Mouse (Mus musculus) heart, embryonic 10.5 days (tissue): ENCODE measurements around the gene Fgfr4. TPM values are rescaled to one million over a fixed set of nuclear protein-coding genes. Genes with fewer than 3 reads are reported as not detected.
A peak's percentile ranks its signal among the peaks of the same experiment; 100 is the strongest.

Experiments used
- DNase-seq: peaks from one replicate; pipeline ENCODE4 v3.0.0-alpha.2; 2017; ENCODE audit warnings: low spot score
- H3K27ac ChIP-seq: fragments of 300-500 bp; sonication (generic); 2 replicates; pipeline ENCODE4 v1.5.1; 2016; ENCODE audit warnings: mild to moderate bottlenecking
- H3K27me3 ChIP-seq: fragments of 300-500 bp; sonication (generic); 2 replicates; pipeline ENCODE4 v1.6.1; 2016; ENCODE audit warnings: mild to moderate bottlenecking; ENCODE audit not compliant: poor library complexity, insufficient read depth, severe bottlenecking
- H3K36me3 ChIP-seq: fragments of 300-500 bp; sonication (generic); 2 replicates; pipeline ENCODE4 v1.6.1; 2016; ENCODE audit warnings: mild to moderate bottlenecking, moderate library complexity
- H3K4me1 ChIP-seq: fragments of 300-500 bp; sonication (generic); 2 replicates; pipeline ENCODE4 v1.6.1; 2016; ENCODE audit warnings: mild to moderate bottlenecking
- H3K4me3 ChIP-seq: fragments of 300-500 bp; sonication (generic); 2 replicates; pipeline ENCODE4 v1.5.1; 2016; ENCODE audit warnings: mild to moderate bottlenecking, moderate library complexity
- H3K9me3 ChIP-seq: fragments of 300-500 bp; sonication (generic); 2 replicates; pipeline ENCODE4 v1.6.1; 2016; ENCODE audit warnings: mild to moderate bottlenecking, moderate library complexity
- WGBS: fragments of 180-500 bp; shearing (Covaris S2); methylation state at CpG from one replicate; pipeline ENCODE4 v1.1.7; 2016; 5-methylcytosine and 5-hydroxymethylcytosine counted together
- polyA plus RNA-seq: library from polyadenylated mRNA; unstranded; fragments of >200 nt; fragmentation: Nextera tagmentation; extraction: Ambion mirVana; gene quantifications from 2 replicates; pipeline ENCODE4 v1.2.1, GENCODE M21; 2016

Gene Fgfr4
- polyA plus RNA-seq, 1 experiment from 2014 or later, result 3.5 TPM

DNA sequence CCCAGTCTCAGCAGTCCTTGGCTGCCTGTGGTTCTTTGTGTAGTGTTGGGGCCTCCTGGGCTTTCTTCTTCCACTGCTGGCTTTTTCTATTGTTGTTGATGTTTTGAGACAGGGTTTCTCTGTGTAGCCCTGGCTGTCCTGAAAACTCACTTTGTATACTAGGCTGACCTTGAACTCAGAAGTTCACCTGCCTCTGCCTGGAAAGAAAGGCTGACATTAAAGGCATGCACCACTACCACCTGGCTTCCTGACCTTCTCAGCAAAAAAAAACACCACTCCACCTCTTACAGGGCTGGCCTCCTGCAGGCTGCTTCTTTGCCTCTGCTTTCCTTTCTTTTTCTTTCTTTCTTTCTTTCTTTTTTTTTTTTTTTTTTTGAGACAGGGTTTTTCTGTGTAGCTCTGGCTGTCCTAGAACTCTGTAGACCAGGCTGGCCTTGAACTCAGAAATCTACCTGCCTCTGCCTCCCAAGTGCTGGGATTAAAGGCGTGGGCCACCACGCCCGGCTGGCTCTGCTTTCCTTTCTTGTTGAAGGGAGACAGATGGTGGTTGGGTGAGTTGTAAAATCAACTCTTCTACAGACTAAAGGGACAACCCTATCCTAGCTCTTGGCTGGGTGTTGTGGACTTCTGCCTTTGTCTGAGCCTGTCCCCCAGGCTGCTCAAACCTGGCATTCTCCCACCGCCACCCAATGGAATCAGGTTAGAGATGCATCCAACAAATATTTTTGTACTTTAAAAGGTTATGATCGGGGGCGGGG is 53.2 kb downstream of the Fgfr4 start:
- DNase-seq, result no peak

DNA sequence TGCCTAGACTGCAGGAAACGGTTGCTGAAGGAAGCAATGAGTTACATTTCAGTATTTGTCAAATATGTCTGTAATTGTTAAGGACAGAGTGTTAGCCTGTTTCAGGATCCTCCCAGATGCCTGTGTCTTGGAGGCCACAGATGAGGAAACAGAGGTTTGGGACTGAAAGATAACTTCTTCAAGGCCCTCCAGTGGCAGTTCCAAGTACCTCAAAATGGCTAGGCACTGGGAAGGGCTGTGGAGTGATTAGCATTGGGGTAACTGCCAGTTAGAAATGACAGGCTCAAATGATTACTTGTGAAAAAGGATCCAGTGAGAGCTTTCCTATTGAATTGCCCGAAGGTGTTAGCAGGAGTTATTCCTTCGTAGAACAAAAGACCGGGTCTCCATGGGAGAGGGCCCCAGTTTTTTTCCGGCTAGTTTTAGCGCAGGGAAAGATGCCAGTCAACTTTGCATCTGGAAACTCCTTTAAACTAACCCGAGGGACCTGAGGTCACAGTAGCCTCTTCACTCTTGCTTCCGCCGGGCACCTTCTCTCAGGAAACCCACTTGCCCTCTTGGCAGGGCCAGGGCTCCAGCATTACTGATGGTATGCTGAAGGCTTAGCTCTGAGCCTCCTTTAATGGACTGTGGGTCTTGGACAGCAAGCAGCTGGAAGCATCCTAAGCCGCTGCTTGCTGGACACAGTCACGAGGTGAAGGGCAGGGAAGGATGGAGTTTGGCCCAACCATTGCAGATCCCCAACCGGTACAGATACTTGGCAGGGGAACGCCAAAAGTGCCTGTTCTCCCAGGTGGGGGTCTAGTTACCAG is 56.6 kb downstream of the Fgfr4 start:
- Histone ChIP-seq H3K27me3 (no peaks in the 10 kb centered on the region), H3K9me3 (no peaks in the 10 kb centered on the region), H3K4me1 (peaks cover 30% of the 10 kb centered on the region), H3K36me3 (peaks cover 9% of the 10 kb centered on the region), H3K27ac (peak overlapping the region; percentile 100; the same call in 1 of the 2 replicates), H3K4me3 (no peak overlapping the region)
- no peak for DNase-seq
- WGBS, result 67% methylated on average over 13 of the region's 13 CpGs

More for the DNA sequence above, 53.2 kb downstream of the Fgfr4 start:
- Histone ChIP-seq H3K4me1 (peaks cover 13% of the 10 kb centered on the region), H3K9me3 (no peaks in the 10 kb centered on the region), H3K27ac (no peak overlapping the region), H3K27me3 (no peaks in the 10 kb centered on the region), H3K4me3 (no peak overlapping the region), H3K36me3 (no peaks in the 10 kb centered on the region)
- 88% methylated on average over 6 of the region's 6 CpGs for WGBS

DNA sequence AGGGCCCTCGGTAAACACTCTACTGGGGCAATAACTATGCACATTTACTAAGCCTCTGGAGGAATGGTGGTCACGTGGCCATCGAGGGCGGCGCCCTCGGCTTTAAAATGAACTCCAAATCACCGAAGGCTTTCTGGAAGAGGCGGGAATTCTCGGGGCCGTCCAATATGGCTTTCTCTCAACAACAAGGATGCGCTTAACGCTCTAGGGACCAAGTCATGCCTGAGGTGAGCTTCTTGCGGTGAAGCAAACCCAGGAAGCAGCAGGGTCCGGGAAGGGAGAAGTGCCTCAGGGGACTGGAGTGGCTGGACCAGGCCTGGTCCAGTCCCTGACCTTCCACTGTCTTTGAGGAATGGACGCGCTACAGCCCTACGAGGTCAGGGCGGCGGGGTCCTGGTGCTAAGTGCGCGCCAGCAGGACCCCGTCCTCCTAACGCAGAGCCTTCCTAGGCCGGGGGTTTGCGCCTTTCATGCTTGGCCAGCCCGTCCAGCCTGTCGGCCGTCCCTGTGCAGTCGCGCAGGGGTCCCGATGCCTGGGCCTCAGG is 57.3 kb downstream of the Fgfr4 start, which contains the start of gene Nsd1:
Gene Nsd1 (plus strand): TSS at position 134 of the 544 bp plus-strand sequence.
- Histone ChIP-seq H3K27me3 (no peaks in the 10 kb centered on the region), H3K4me1 (peaks cover 37% of the 10 kb centered on the region), H3K27ac (peak within 1 kb of the TSS; percentile 100), H3K36me3 (peaks cover 16% of the 10 kb centered on the region), H3K4me3 (peak within 1 kb of the TSS; percentile 91), H3K9me3 (no peaks in the 10 kb centered on the region)
- WGBS, result 16% methylated on average over 31 of the region's 31 CpGs
- DNase-seq, result no peak

DNA sequence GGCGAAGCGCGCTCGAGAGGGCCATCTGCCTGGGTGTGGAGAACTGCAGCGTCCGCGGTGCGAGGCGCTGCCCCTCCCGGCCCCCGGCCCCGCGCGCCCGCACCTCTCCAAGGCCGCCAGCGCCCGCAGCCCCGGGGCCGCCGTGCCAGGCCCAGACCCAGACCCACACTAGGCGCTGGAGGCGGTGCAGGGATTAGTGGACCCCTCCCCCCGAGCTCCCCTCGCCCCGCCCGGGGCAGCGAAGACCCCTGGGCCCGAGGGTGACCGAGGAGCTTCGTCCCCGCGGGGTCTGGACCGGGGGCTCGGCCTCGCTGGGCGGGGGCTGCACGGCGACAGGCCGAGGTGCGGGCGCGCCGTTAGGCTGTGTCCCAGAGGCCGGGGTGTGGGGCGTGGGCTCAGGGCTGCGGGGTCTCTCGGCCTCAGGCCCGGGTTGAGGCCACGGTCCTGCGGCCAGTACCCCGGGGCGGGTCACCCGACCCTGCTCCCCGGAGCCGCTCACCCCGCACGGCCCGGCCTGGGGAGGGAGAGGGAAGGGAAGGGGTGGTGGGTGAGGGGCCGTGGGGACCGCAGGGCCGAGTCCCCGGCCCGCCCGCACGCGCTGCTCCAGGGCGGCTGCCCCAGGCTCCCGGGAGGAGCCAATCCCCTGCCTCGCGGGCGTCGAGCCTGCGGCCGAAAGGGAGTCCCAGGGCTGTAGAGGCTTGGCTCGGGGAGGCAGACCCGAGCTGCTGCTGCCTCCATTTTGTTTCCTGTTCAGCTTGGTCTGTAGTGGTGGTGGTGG is 57.9 kb downstream of the Fgfr4 start:
- H3K36me3 ChIP-seq, result peaks cover 17% of the 10 kb centered on the region
- WGBS, result under 1% methylated on average over 71 of the region's 77 CpGs
- H3K4me1 ChIP-seq, result peaks cover 40% of the 10 kb centered on the region
- no peaks in the 10 kb centered on the region for H3K27me3 ChIP-seq
- DNase-seq, result peak; percentile 91
- H3K9me3 ChIP-seq, result no peaks in the 10 kb centered on the region
- peak overlapping the region; percentile 100 for H3K27ac ChIP-seq
- H3K4me3 ChIP-seq, result peak overlapping the region; percentile 91

DNA sequence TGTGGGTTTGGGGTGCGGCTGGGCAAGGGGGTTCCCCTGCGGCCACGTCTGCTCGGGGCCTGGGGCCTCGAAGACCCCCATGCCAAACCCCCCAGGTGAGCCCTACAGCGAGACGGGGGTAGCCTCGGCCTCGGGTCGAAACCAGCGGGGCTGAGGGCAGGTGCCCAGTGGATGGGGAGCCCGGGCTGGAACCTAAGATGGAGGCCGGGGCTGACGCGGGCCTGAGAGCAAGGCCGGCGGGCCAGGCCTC is 58.5 kb downstream of the Fgfr4 start:
- no peaks in the 10 kb centered on the region for H3K27me3 ChIP-seq
- H3K4me1 ChIP-seq, result peaks cover 46% of the 10 kb centered on the region
- peaks cover 22% of the 10 kb centered on the region for H3K36me3 ChIP-seq
- 0% methylated on average over 17 of the region's 17 CpGs for WGBS
- no peaks in the 10 kb centered on the region for H3K9me3 ChIP-seq
- peak; percentile 91 for DNase-seq
- H3K4me3 ChIP-seq, result peak overlapping the region; percentile 91
- peak overlapping the region; percentile 100 for H3K27ac ChIP-seq

DNA sequence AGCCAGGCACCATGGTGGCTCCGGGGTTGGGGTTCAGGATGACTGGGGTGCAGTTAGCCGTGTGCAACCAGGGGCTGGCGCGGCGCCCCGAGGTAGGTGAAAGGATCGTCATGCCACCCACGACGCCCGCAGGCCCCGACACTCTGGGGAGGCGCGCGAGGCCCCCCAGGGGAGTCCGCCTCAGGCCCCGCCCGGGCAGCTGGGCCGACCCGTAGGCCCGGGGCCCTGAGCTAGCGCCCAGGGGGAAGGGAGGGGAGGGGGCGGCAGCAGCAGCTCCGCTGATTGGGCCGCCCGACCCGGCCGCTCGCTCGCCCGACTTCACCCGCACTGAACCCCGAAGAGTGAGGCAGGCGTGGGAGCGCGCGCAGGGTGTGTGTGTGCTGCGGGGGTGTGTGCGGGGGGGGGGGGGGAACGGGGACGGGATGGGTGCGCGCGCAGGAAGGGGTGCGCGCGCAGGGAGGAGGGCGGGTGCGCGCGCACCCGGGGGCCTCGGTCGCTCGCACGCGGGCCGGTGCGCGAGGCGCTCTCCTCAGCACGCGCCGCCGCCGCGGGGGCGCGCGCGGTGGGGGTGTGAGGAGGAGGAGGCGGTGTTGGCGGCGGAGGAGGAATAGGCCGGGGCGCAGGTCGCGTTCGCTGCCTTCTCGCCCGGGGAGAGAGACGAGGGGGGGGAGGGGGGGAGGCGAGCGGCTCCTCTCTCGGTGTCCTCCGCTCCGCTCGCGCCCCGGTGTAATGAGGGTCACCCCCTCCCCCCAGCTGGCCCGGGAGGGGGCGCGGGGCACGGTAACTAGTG is 59.0 kb downstream of the Fgfr4 start:
- peak; percentile 94 for DNase-seq
- peak overlapping the region; percentile 91 for H3K4me3 ChIP-seq
- WGBS, result 0% methylated on average over 23 of the region's 93 CpGs
- no peaks in the 10 kb centered on the region for H3K9me3 ChIP-seq
- H3K27me3 ChIP-seq, result no peaks in the 10 kb centered on the region
- H3K27ac ChIP-seq, result peak overlapping the region; percentile 100
- peaks cover 51% of the 10 kb centered on the region for H3K4me1 ChIP-seq
- peaks cover 27% of the 10 kb centered on the region for H3K36me3 ChIP-seq

DNA sequence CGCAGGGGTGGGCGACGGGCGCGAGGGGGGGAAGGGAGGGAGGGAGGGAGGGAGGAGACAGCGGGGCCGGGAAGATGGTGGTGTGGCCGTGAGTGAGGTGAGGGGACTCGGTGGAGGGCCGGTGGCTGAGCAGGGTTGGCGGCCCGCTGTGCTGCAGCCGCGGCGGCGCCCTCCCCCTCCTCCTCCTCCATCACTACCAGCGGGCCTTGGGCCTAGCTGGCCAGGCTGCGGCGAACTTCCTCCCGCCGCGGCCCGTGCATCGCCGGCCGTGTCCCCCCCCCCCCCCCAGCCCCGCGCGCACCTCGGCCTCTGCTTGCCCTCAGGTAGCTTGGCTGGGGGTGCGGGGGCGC is 59.5 kb downstream of the Fgfr4 start:
- peaks cover 51% of the 10 kb centered on the region for H3K4me1 ChIP-seq

DNA sequence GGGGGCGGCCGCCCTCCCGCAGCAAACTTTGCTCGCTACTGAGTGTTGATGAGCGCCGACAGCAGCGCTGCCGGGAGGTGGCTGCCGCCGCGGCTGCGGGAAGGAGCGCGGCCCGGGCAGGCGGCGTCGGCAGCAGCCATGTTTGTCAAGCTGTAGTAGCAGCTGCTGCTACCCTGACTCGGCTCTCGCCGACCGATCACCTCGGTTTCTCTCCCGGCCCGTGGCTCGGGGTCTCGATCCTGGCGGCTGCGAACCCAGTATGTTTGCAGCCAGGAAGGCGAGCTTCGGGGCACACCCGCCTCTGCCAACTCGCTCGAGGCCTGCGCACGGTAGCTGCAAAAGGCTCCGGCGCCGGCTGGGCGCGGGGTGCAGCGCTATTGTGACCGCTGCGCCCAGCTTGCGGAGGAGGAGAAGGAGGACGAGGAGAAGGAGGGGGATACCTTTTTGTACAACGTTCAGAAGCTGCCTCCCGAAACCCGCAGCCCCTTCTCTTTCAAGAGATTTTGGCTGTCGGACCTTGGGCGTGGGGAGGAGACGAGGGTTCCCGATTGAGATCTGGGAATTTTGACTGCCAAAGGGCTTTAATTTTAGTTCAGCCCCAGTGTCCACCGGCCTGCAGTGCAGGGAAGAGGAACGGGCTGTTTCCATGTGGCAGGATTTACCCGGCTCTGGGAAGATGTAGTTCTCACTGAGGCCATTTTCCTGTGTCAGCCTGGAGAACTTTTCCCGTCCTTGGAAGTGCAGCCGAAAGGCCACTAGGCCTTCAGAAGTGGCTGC is 60.1 kb downstream of the Fgfr4 start:
- DNase-seq, result no peak
- H3K9me3 ChIP-seq, result no peaks in the 10 kb centered on the region
- H3K4me3 ChIP-seq, result peak overlapping the region; percentile 91
- WGBS, result under 1% methylated on average over 58 of the region's 58 CpGs
- H3K36me3 ChIP-seq, result peaks cover 37% of the 10 kb centered on the region
- H3K27ac ChIP-seq, result peak overlapping the region; percentile 100
- no peaks in the 10 kb centered on the region for H3K27me3 ChIP-seq
- peaks cover 51% of the 10 kb centered on the region for H3K4me1 ChIP-seq

More for the DNA sequence above, 59.5 kb downstream of the Fgfr4 start:
- WGBS, result 0% methylated on average over 8 of the region's 32 CpGs
- peak overlapping the region; percentile 100 for H3K27ac ChIP-seq
- H3K9me3 ChIP-seq, result no peaks in the 10 kb centered on the region
- H3K4me3 ChIP-seq, result peak overlapping the region; percentile 91
- peak; percentile 89 for DNase-seq
- no peaks in the 10 kb centered on the region for H3K27me3 ChIP-seq
- peaks cover 32% of the 10 kb centered on the region for H3K36me3 ChIP-seq

DNA sequence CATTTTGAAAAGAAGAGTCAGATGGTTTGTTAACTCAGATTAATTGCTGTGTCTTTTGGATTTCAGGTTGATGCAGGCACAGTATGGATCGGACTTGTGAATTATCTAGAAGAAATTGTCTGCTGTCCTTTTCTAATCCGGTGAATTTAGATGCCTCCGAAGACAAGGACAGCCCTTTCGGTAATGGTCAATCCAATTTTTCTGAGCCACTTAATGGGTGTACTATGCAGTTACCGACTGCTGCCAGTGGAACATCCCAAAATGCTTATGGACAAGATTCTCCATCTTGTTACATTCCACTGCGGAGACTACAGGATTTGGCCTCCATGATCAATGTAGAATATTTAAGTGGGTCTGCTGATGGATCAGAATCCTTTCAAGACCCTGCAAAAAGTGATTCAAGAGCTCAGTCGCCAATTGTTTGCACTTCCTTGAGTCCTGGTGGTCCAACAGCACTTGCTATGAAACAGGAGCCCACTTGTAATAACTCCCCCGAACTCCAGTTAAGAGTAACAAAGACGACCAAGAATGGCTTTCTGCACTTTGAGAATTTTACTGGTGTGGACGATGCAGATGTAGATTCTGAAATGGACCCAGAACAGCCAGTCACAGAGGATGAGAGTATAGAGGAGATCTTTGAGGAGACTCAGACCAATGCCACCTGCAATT is 60.8 kb downstream of the Fgfr4 start:
- 65% methylated on average over 10 of the region's 10 CpGs for WGBS
- peaks cover 51% of the 10 kb centered on the region for H3K4me1 ChIP-seq
- peak overlapping the region; percentile 100 for H3K27ac ChIP-seq
- no peaks in the 10 kb centered on the region for H3K9me3 ChIP-seq
- H3K27me3 ChIP-seq, result no peaks in the 10 kb centered on the region
- no peak for DNase-seq
- H3K36me3 ChIP-seq, result peaks cover 43% of the 10 kb centered on the region
- H3K4me3 ChIP-seq, result peak overlapping the region; percentile 91
